Mouse (Mus musculus) intestine, postnatal 0 days (tissue): ENCODE measurements around the gene Tedc2. TPM values are rescaled to one million over a fixed set of nuclear protein-coding genes. Genes with fewer than 3 reads are reported as not detected.

Source experiments
- ATAC-seq: fragments of 200-750 bp; cut with Nextera tagmentation; 2 replicates; pipeline ENCODE4 v1.8.0; 2017; ENCODE audit warnings: mild to moderate bottlenecking, moderate TSS enrichment, moderate library complexity
- H3K27ac ChIP-seq: fragments of 300-500 bp; sonication (generic); 2 replicates; pipeline ENCODE4 v1.5.1; 2014; ENCODE audit warnings: mild to moderate bottlenecking, low read depth, low read length, moderate library complexity
- H3K27me3 ChIP-seq: fragments of 300-500 bp; sonication (generic); replicated peaks from 2 replicates; pipeline ENCODE4 v1.6.1; 2014; ENCODE audit warnings: low read length, mixed read lengths; ENCODE audit not compliant: control insufficient read depth, insufficient read depth
- H3K36me3 ChIP-seq: fragments of 300-500 bp; sonication (generic); 2 replicates; pipeline ENCODE4 v1.6.1; 2014; ENCODE audit warnings: mild to moderate bottlenecking, moderate library complexity; ENCODE audit not compliant: control insufficient read depth, insufficient read depth
- H3K4me1 ChIP-seq: fragments of 300-500 bp; sonication (generic); replicated peaks from 2 replicates; pipeline ENCODE4 v1.6.1; 2014; ENCODE audit warnings: antibody characterized with exemption, low read length, mixed read lengths; ENCODE audit not compliant: control insufficient read depth, insufficient read depth
- H3K4me2 ChIP-seq: fragments of 300-500 bp; sonication (generic); replicated peaks from 2 replicates; pipeline ENCODE4 v1.6.1; 2014; ENCODE audit warnings: low read depth, mild to moderate bottlenecking, moderate library complexity
- H3K4me3 ChIP-seq: fragments of 300-500 bp; sonication (generic); 2 replicates; pipeline ENCODE4 v1.5.1; 2014; ENCODE audit warnings: low read depth, low read length
- H3K9ac ChIP-seq: fragments of 300-500 bp; sonication (generic); 2 replicates; pipeline ENCODE4 v1.6.1; 2014; ENCODE audit warnings: mild to moderate bottlenecking, low read depth, low read length
- H3K9me3 ChIP-seq: fragments of 300-500 bp; sonication (generic); 2 replicates; pipeline ENCODE4 v1.6.1; 2016; ENCODE audit warnings: mixed run types; ENCODE audit not compliant: control insufficient read depth
- CTCF ChIP-seq: sonication (generic); IDR thresholded peaks from 2 replicates; pipeline ENCODE4 v1.5.1; 2016; ENCODE audit warnings: low read depth, mild to moderate bottlenecking, control low read depth, antibody characterized with exemption, moderate library complexity
- WGBS: fragments of 180-500 bp; shearing (Covaris S2); extraction: QIAGEN DNeasy Blood & Tissue Kit; methylation state at CpG from one replicate; pipeline ENCODE4 v1.1.7; 2014; 5-methylcytosine and 5-hydroxymethylcytosine counted together
- microRNA-seq: library from miRNA; unstranded; fragments of <30 nt; microRNA quantifications from one replicate; pipeline ENCODE4, GENCODE M21; 2016
- polyA plus RNA-seq: library from polyadenylated mRNA; unstranded; fragments of >200 nt; fragmentation: Nextera tagmentation; extraction: Ambion mirVana; gene quantifications from 2 replicates; pipeline ENCODE4 v1.2.1, GENCODE M21; 2015

Tedc2 gene
- polyA plus RNA-seq, 1 experiment from 2014 or later = 7.3 TPM

DNA sequence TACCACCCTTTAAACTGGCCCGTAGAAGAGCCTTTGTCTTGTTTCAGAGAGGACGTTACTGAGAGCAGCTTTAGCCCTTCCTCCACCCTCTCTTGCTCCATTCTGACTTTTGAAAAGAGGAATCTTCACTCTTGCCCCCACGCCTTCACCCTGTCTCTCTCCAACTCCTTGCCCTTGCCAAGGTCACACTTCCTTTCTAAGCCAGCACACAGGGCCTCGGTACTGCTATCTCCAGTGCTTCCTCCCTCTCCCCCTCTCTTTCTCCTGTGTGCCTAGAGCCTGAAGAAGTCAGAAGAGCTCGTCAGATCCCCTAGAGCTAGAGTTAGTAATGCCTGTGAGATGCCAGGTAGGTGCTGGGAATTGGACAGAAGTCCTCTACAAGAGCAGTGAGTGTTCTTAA lies 49.9 kb downstream of the Tedc2 start:
- Histone ChIP-seq H3K27me3 (no peaks in the 10 kb centered on the region), H3K9ac (no peak overlapping the region), H3K27ac (peak overlapping the region; percentile 15; the same call in 1 of the 2 replicates), H3K4me3 (no peak overlapping the region), H3K4me1 (no peaks in the 10 kb centered on the region), H3K9me3 (no peaks in the 10 kb centered on the region), H3K36me3 (peaks cover 12% of the 10 kb centered on the region), H3K4me2 (no peak overlapping the region)
- WGBS = 78% methylated on average over 5 of the region's 5 CpGs
- no peak for TF ChIP-seq CTCF
- no peak for ATAC-seq

DNA sequence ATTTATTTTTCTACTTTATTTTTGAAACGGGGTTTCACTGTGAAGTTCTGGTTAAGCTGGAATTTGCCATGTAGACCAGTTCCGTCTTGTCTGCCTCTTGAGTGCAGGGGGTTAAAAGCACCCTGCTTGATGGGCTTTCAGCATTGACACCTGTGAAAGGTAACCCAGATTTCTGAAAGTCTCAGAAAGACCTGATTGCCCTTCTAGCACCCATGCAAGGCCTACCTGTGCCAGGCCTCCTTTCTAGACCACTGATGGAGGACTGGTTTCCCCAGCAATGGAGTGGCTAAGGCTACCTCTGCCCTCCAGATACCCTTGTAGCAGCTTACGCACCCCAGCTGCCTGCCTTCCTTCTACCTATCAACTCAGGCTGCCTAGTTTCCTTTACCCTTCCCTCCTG lies 50.5 kb downstream of the Tedc2 start:
- WGBS = 50% methylated on average over 3 of the region's 3 CpGs
- H3K36me3 ChIP-seq = peaks cover 18% of the 10 kb centered on the region
- no peaks in the 10 kb centered on the region for H3K27me3 ChIP-seq
- no peak for ATAC-seq
- H3K27ac ChIP-seq = 0 out of 2 replicates have a peak overlapping the region, but pooled peaks have one; percentile 15
- no peaks in the 10 kb centered on the region for H3K9me3 ChIP-seq
- peak overlapping the region; percentile 77 for H3K4me2 ChIP-seq
- H3K4me1 ChIP-seq = no peaks in the 10 kb centered on the region
- H3K4me3 ChIP-seq = peak overlapping the region; percentile 82
- no peak for TF ChIP-seq CTCF
- H3K9ac ChIP-seq = peak overlapping the region; percentile 91

- Histone ChIP-seq H3K9ac (peak within 1 kb of the TSS; percentile 91), H3K27ac (peak within 1 kb of the TSS; percentile 93), H3K36me3 (peaks cover 18% of the 10 kb centered on the region), H3K4me2 (peak within 1 kb of the TSS; percentile 77), H3K4me3 (peak within 1 kb of the TSS; percentile 82), H3K27me3 (no peaks in the 10 kb centered on the region), H3K9me3 (no peaks in the 10 kb centered on the region), H3K4me1 (no peaks in the 10 kb centered on the region)
- TF ChIP-seq CTCF = peak; percentile 46
- peak; percentile 77 for ATAC-seq
- under 1% methylated on average over 58 of the region's 58 CpGs for WGBS
These were observed 51.2 kb downstream of the Tedc2 start, which contains the start of gene Atp6v0c for GRCm38 (mm10) chr17:24169317-24170065. Atp6v0c (minus strand) TSS chr17:24169702.

GRCm38 (mm10) chr17:24168590-24169277 lies 51.9 kb downstream of the Tedc2 start:
- Histone ChIP-seq H3K4me3 (peak overlapping the region; percentile 82), H3K4me2 (peak overlapping the region; percentile 77)
- 1% methylated on average over 40 of the region's 41 CpGs for WGBS

DNA sequence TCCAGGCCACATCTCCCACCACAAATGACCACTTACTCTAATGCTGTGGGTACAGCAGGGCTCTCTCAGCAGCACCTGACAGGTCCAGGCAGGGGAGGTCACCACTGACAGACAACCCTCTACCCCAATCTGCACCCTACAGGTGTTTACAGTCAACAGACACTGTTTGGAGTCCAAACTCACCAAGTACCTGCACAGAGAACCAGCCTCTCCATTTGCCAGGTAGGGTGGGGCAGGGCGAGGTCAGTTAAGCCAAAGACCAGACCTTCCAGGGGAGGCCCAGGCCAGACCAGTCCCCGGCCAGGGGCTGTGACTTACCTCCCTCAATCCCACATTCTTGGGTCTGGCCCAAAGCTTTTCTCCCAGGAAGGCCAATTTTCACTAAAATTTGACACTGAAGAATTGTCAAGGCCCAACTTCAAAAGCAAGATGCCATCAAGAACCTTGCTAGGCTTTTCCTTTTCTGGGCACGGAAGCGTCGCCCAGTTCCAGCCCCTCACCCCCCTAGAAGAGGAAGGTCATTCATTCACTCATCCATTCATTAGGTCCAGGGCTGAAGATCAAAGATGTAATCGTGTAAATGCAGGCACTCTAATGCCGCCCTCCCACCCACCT lies 52.7 kb downstream of the Tedc2 start:
- no peaks in the 10 kb centered on the region for H3K4me1 ChIP-seq
- H3K4me2 ChIP-seq = peak overlapping the region; percentile 77
- H3K36me3 ChIP-seq = peaks cover 18% of the 10 kb centered on the region
- TF ChIP-seq CTCF = no peak
- WGBS = 35% methylated on average over 7 of the region's 7 CpGs
- peak overlapping the region; percentile 93 for H3K27ac ChIP-seq
- H3K27me3 ChIP-seq = no peaks in the 10 kb centered on the region
- H3K9me3 ChIP-seq = no peaks in the 10 kb centered on the region
- H3K4me3 ChIP-seq = peak overlapping the region; percentile 82
- no peak for ATAC-seq
- peak overlapping the region; percentile 91 for H3K9ac ChIP-seq

More at GRCm38 (mm10) chr17:24168590-24169277, 51.9 kb downstream of the Tedc2 start:
- peaks cover 18% of the 10 kb centered on the region for H3K36me3 ChIP-seq
- TF ChIP-seq CTCF = no peak
- no peaks in the 10 kb centered on the region for H3K27me3 ChIP-seq
- H3K27ac ChIP-seq = peak overlapping the region; percentile 93
- peak; percentile 35 for ATAC-seq
- H3K9me3 ChIP-seq = no peaks in the 10 kb centered on the region
- H3K4me1 ChIP-seq = no peaks in the 10 kb centered on the region
- H3K9ac ChIP-seq = peak overlapping the region; percentile 91

GRCm38 (mm10) chr17:24167120-24167519 lies 53.5 kb downstream of the Tedc2 start:
- H3K4me2 ChIP-seq = peak overlapping the region; percentile 77
- no peak for ATAC-seq
- WGBS = 68% methylated on average over 6 of the region's 6 CpGs

More at GRCm38 (mm10) chr17:24167120-24167519, 53.5 kb downstream of the Tedc2 start:
- TF ChIP-seq CTCF = no peak
- 0 out of 2 replicates have a peak, but pooled peaks cover 4% of the 10 kb centered on the region for H3K4me1 ChIP-seq
- H3K27me3 ChIP-seq = no peaks in the 10 kb centered on the region
- no peaks in the 10 kb centered on the region for H3K9me3 ChIP-seq
- H3K27ac ChIP-seq = 0 out of 2 replicates have a peak overlapping the region, but pooled peaks have one; percentile 15
- H3K9ac ChIP-seq = no peak overlapping the region
- peaks cover 18% of the 10 kb centered on the region for H3K36me3 ChIP-seq
- no peak overlapping the region for H3K4me3 ChIP-seq

Small RNAs within 50 kb of the gene (microRNA-seq; reads per million reads assigned to microRNA genes)
- gene Mir5134 = not detected
- not detected for gene Mir6965

Other genes with a start within 250 kb of the Tedc2 start
- 4.7 and 12.1 TPM in 2 replicates for gene Prss30, start 240.3 kb downstream of the Tedc2 start, polyA plus RNA-seq
- 0.09 TPM in 1 of 2 replicates, not detected in the other for gene Prss22, start 222.8 kb downstream of the Tedc2 start, polyA plus RNA-seq
- 0.12 and 0.18 TPM in 2 replicates for gene Prss27, start 182.7 kb downstream of the Tedc2 start, polyA plus RNA-seq
- gene Kctd5, start 147.4 kb downstream of the Tedc2 start, polyA plus RNA-seq = 58.5 and 61.3 TPM in 2 replicates
- 24.7 and 28.4 TPM in 2 replicates for gene Pdpk1, start 69.9 kb downstream of the Tedc2 start, polyA plus RNA-seq
- gene Amdhd2, start 57.1 kb downstream of the Tedc2 start, polyA plus RNA-seq = 159 and 172 TPM in 2 replicates
- gene Atp6v0c, start 51.1 kb downstream of the Tedc2 start, polyA plus RNA-seq = 1,362 and 1,364 TPM in 2 replicates
- gene Tbc1d24, start 15.3 kb downstream of the Tedc2 start, polyA plus RNA-seq = 3.1 and 3.4 TPM in 2 replicates
- 2.0 and 2.1 TPM in 2 replicates for gene Ntn3, start 11.3 kb downstream of the Tedc2 start, polyA plus RNA-seq
- gene Ccnf, start 30.6 kb upstream of the Tedc2 start, polyA plus RNA-seq = 7.8 and 8.6 TPM in 2 replicates
- not detected in 2 replicates for gene Abca17, start 130.2 kb upstream of the Tedc2 start, polyA plus RNA-seq
- gene Abca3, start 131.1 kb upstream of the Tedc2 start, polyA plus RNA-seq = 11.3 and 12.7 TPM in 2 replicates
- 111 and 114 TPM in 2 replicates for gene Rnps1, start 193.7 kb upstream of the Tedc2 start, polyA plus RNA-seq
- 96.4 and 106 TPM in 2 replicates for gene Eci1, start 205.8 kb upstream of the Tedc2 start, polyA plus RNA-seq
- 0.73 and 0.80 TPM in 2 replicates for gene Dnase1l2, start 222.3 kb upstream of the Tedc2 start, polyA plus RNA-seq
- 5.0 and 5.2 TPM in 2 replicates for gene E4f1, start 249.5 kb upstream of the Tedc2 start, polyA plus RNA-seq
- 64.5 and 69.4 TPM in 2 replicates for gene Pgp, start 249.5 kb upstream of the Tedc2 start, polyA plus RNA-seq